Mouse (Mus musculus): ENCODE results near the gene Dpy19l3.

DNA sequence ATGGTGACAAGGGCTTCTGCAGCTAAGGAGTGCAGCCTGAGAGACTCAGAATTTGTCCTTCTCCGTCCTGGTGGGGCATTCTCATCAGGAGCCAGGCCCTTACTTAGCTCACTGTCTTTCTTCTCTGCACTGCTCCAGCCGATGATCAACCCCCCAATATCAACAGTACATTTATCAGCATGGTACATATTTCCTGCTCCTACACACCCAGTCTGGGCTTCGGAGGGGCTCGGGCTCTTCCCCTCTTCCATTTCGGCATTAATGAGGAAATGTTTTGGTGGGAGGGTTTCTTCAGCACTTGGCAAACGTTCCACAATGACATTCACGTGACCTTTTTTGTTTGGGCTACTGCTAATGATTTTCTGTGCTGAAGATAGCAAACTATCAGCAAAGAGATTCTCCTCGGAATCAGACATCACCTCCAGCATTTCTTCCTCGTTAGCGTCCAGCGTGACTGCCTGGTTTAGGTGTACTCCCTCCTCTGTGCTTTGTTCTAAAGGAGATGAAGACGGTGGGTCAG lies 40.0 kb upstream of the Dpy19l3 start:
- TF ChIP-seq CTCF (IDR thresholded peaks at IDR 0.05; ENCODE audit: extremely low read depth, insufficient read length, insufficient replicate concordance, low read depth, low read length) (no peak), POLR2A (IDR thresholded peaks at IDR 0.05; ENCODE audit: low read depth, low read length) (no peak)

Measured in small intestine, adult 2 months (tissue).